Mouse (Mus musculus) myocyte (in vitro differentiated cells): ENCODE data around the gene Sema3g.

Experiments
- CEBPB ChIP-seq: IDR thresholded peaks from 2 replicates; pipeline ENCODE4 v1.6.1; 2011; ENCODE audit warnings: mild to moderate bottlenecking, moderate library complexity; ENCODE audit not compliant: poor library complexity, insufficient read depth, severe bottlenecking
- E2F4 ChIP-seq: IDR thresholded peaks from one replicate; pipeline ENCODE4 v1.6.1; 2011; ENCODE audit warnings: mild to moderate bottlenecking, control low read depth, moderate library complexity; ENCODE audit not compliant: insufficient read depth
- MAX ChIP-seq: IDR thresholded peaks from one replicate; pipeline ENCODE4 v1.6.1; 2011; ENCODE audit warnings: low read depth, mild to moderate bottlenecking, control low read depth
- MYOD1 ChIP-seq, 3 experiments: IDR thresholded peaks; one replicate each; pipeline ENCODE4 v1.6.1; 2011; ENCODE audit warnings: control low read depth in 2 of 3, low read depth in 2 of 3, mild to moderate bottlenecking in 2 of 3, moderate library complexity in 1 of 3; ENCODE audit not compliant: insufficient read length in 2 of 3, control insufficient read depth in 1 of 3
- MYOG ChIP-seq, 3 experiments: IDR thresholded peaks; one replicate each; pipeline ENCODE4 v1.6.1; 2011; ENCODE audit warnings: control low read depth in 2 of 3, low read depth in 2 of 3, mild to moderate bottlenecking in 2 of 3; ENCODE audit not compliant: insufficient read length in 2 of 3, control insufficient read depth in 1 of 3, insufficient read depth in 1 of 3
- POLR2A ChIP-seq: IDR thresholded peaks from one replicate; pipeline ENCODE4 v1.6.1; 2011; ENCODE audit warnings: low read depth, mild to moderate bottlenecking, control low read depth, moderate library complexity; ENCODE audit not compliant: insufficient read length
- POLR2AphosphoS2 ChIP-seq: IDR thresholded peaks from one replicate; pipeline ENCODE4 v1.6.1; 2011; ENCODE audit warnings: low read depth, control low read depth; ENCODE audit not compliant: insufficient read length
- REST ChIP-seq: IDR thresholded peaks from one replicate; pipeline ENCODE4 v1.6.1; 2011; ENCODE audit warnings: mild to moderate bottlenecking, control low read depth, moderate library complexity; ENCODE audit not compliant: insufficient read depth, insufficient read length
- SRF ChIP-seq: IDR thresholded peaks from one replicate; pipeline ENCODE4 v1.6.1; 2011; ENCODE audit warnings: low read depth; ENCODE audit not compliant: control insufficient read depth, insufficient read length
- TCF12 ChIP-seq: IDR thresholded peaks from one replicate; pipeline ENCODE4 v1.6.1; 2011; ENCODE audit warnings: mild to moderate bottlenecking, control low read depth; ENCODE audit not compliant: poor library complexity, insufficient read depth, severe bottlenecking
- TCF3 ChIP-seq: IDR thresholded peaks from one replicate; pipeline ENCODE4 v1.6.1; 2011; ENCODE audit warnings: low read depth, control low read depth; ENCODE audit not compliant: insufficient read length
- USF1 ChIP-seq: IDR thresholded peaks from one replicate; pipeline ENCODE4 v1.6.1; 2011; ENCODE audit warnings: low read depth, mild to moderate bottlenecking, control low read depth, moderate library complexity

DNA sequence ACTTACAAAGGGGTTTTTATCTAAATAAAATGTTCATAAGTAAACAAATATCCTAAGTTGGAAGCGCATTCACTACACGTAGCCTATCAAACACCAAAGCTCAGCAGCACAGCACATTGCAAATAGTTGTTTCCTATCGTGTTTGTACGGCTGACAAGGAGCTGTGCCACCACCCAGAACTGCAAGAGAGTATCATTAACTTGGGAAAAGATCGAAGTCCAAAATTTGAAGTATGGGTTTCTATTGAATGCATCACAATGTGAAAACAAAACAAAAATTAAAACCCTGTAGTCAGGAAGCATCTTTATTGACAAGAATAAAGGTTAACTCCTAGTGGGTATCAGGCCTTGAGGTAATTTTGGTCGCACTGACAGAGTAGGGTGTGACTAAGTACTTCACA is 30.7 kb downstream of the Sema3g start:
- TF ChIP-seq MAX (no peak), E2F4 (no peak), POLR2A (no peak), TCF12 (no peak), POLR2AphosphoS2 (no peak), REST (no peak), MYOG (IDR thresholded peaks at IDR 0.05; ENCODE audit: control insufficient read depth in 1 of 3, insufficient read depth in 1 of 3, insufficient read length in 2 of 3, low read depth in 2 of 3) (no peak), USF1 (no peak), CEBPB (no peak), TCF3 (no peak), MYOD1 (IDR thresholded peaks at IDR 0.05; ENCODE audit: control insufficient read depth in 1 of 3, insufficient read length in 2 of 3, low read depth in 2 of 3) (no peak), SRF (no peak)
